Mouse (Mus musculus) forebrain, embryonic 10.5 days (tissue): ENCODE data around the gene Stx19. TPM values are rescaled to one million over a fixed set of nuclear protein-coding genes. Genes with fewer than 3 reads are reported as not detected.

ENCODE experiments used
- DNase-seq: peaks from one replicate; pipeline ENCODE4 v3.0.0-alpha.2; 2017; ENCODE audit warnings: low spot score; ENCODE audit errors: extremely low spot score
- H3K27ac ChIP-seq: fragments of 300-500 bp; sonication (generic); 2 replicates; pipeline ENCODE4 v1.5.1; 2016; ENCODE audit warnings: mild to moderate bottlenecking
- H3K27me3 ChIP-seq: fragments of 300-500 bp; sonication (generic); 2 replicates; pipeline ENCODE4 v1.6.1; 2016; ENCODE audit warnings: mild to moderate bottlenecking; ENCODE audit not compliant: poor library complexity, severe bottlenecking
- H3K36me3 ChIP-seq: fragments of 300-500 bp; sonication (generic); replicated peaks from 2 replicates; pipeline ENCODE4 v1.6.1; 2016; ENCODE audit warnings: mild to moderate bottlenecking, moderate library complexity
- H3K4me1 ChIP-seq: fragments of 300-500 bp; sonication (generic); 2 replicates; pipeline ENCODE4 v1.6.1; 2016
- H3K4me3 ChIP-seq: fragments of 300-500 bp; sonication (generic); 2 replicates; pipeline ENCODE4 v1.5.1; 2016; ENCODE audit warnings: mild to moderate bottlenecking, moderate library complexity
- H3K9me3 ChIP-seq: fragments of 300-500 bp; sonication (generic); 2 replicates; pipeline ENCODE4 v1.6.1; 2016; ENCODE audit warnings: mild to moderate bottlenecking, moderate library complexity
- WGBS: fragments of 180-500 bp; shearing (Covaris S2); methylation state at CpG from one replicate; pipeline ENCODE4 v1.1.7; 2016; 5-methylcytosine and 5-hydroxymethylcytosine counted together
- polyA plus RNA-seq: library from polyadenylated mRNA; unstranded; fragments of >200 nt; fragmentation: Nextera tagmentation; extraction: Ambion mirVana; gene quantifications from 2 replicates; pipeline ENCODE4 v1.2.1, GENCODE M21; 2016

The Stx19 gene
- polyA plus RNA-seq, result 0.30 and 0.39 TPM in 2 replicates

DNA sequence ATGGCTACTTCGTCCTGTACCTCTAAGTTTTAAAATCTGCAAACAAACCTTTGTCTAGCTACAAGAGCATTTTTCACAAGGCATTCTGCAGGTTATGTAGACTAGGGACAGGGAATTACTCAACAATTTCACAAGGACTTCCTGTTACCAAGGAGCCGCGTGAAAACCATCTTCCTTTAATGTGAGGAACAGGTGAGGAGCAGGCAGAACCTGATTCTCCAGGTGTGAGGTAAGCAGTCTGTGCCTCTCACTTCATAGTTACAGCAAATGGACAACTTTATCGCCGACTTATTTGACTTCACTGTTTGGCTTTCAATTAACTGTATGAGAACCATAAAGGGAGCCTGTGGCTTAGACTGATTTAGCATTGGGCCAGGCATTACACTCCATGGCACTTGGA is at the start of gene Stx19:
Gene Stx19 (plus strand): TSS at position 186 of the 400 bp plus-strand sequence.
- H3K27ac ChIP-seq, result no peak within 1 kb of the TSS
- H3K27me3 ChIP-seq, result no peaks in the 10 kb centered on the region
- H3K36me3 ChIP-seq, result no peaks in the 10 kb centered on the region; the same call in 1 of the 2 replicates
- H3K4me1 ChIP-seq, result no peaks in the 10 kb centered on the region
- no peaks in the 10 kb centered on the region for H3K9me3 ChIP-seq
- DNase-seq, result no peak
- H3K4me3 ChIP-seq, result no peak within 1 kb of the TSS
- WGBS, result 86% methylated on average over 5 of the region's 5 CpGs

DNA sequence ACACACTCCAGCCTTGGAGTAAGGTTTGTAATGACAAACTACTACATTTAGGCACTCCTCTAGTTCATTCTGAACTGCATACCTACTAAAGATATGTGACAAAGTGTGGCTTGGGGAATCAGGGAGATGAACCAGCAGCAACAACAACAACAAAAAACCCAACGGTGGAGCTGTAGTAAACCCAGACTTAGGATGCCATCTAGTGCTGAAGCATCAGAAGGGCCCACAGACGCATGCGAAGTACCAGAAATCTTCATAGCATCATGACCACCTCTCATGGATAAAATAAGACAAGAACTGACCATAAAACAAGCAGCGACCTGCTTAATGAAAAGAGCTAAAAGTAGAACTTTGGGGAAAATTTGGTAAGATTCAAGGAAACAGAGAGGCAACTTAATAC is 41.0 kb upstream of the Stx19 start:
- Histone ChIP-seq H3K4me3 (no peak overlapping the region), H3K36me3 (0 out of 2 replicates have a peak, but pooled peaks cover 6% of the 10 kb centered on the region), H3K27ac (no peak overlapping the region), H3K4me1 (0 out of 2 replicates have a peak, but pooled peaks cover 4% of the 10 kb centered on the region), H3K27me3 (no peaks in the 10 kb centered on the region), H3K9me3 (no peaks in the 10 kb centered on the region)
- 82% methylated on average over 4 of the region's 4 CpGs for WGBS
- no peak for DNase-seq

DNA sequence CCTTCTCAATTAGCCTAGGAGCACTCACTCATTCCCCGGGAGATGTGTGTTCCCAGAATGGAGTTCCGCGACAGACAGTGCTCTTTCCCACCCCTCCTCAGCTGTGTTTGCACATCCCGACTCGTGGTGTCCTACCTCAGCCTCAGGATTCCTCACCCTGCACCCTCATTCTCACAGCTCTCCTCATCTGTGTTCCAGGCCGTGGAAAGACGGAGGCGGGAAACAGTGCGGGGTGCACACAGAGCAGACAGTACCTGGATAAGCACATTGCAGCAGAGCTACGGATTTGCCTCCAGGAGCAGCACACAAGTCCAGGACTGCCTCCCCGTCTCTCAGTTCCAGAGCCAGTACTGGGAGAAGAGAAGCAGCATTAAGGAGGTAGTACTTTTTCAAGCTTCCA is 38.4 kb upstream of the Stx19 start:
- H3K27ac ChIP-seq, result no peak overlapping the region
- WGBS, result 92% methylated on average over 11 of the region's 11 CpGs
- H3K9me3 ChIP-seq, result no peaks in the 10 kb centered on the region
- H3K4me1 ChIP-seq, result 0 out of 2 replicates have a peak, but pooled peaks cover 7% of the 10 kb centered on the region
- 0 out of 2 replicates have a peak, but pooled peaks cover 3% of the 10 kb centered on the region for H3K36me3 ChIP-seq
- H3K4me3 ChIP-seq, result no peak overlapping the region
- H3K27me3 ChIP-seq, result no peaks in the 10 kb centered on the region
- no peak for DNase-seq

DNA sequence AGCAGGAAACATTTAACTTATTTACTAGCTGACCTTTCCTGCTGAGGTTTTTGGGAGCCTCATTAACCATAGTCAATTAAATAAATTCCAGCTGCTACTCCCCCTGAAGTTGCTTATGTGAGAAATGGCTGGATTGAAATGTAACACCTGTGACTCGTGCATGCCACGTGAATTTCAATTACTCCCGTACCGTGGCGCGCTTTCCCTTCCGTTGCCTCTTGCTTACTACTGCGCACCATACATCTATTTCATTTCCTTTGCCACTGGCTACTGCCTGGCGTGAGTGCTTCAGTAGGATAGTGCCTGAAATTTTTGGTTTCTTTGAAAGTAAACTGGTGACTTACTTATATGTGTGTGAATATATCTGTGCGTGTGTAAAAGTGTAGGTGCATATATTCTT is 36.2 kb upstream of the Stx19 start:
- Histone ChIP-seq H3K27ac (no peak overlapping the region), H3K4me3 (no peak overlapping the region), H3K4me1 (0 out of 2 replicates have a peak, but pooled peaks cover 7% of the 10 kb centered on the region), H3K27me3 (no peaks in the 10 kb centered on the region; the same call in 1 of the 2 replicates), H3K36me3 (peaks cover 3% of the 10 kb centered on the region; the same call in 1 of the 2 replicates), H3K9me3 (no peaks in the 10 kb centered on the region)
- 76% methylated on average over 10 of the region's 10 CpGs for WGBS
- no peak for DNase-seq

DNA sequence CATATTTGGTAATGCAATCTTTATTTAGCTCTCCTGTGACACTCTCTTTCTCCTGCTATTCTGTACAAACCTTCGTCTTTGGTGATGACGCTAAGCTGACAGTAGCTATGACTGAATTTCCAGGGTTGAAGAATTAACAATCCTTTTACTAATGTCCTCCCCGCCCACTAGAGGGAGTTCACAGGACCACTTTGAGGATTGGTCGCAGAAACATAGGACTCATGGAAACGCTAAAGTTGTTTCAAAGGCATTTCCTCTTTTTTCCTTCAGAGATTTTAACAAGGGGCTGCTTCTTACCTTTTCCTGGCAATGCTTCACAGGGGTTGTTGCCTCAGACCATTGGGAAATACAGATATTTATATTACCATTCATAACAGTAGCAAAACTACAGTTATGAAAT is 32.2 kb upstream of the Stx19 start:
- no peaks in the 10 kb centered on the region for H3K9me3 ChIP-seq
- no peak for DNase-seq
- peaks cover 38% of the 10 kb centered on the region for H3K4me1 ChIP-seq
- H3K27ac ChIP-seq, result no peak overlapping the region
- 72% methylated on average over 5 of the region's 5 CpGs for WGBS
- no peaks in the 10 kb centered on the region; the same call in 1 of the 2 replicates for H3K27me3 ChIP-seq
- H3K36me3 ChIP-seq, result no peaks in the 10 kb centered on the region; the same call in 1 of the 2 replicates
- no peak overlapping the region for H3K4me3 ChIP-seq

DNA sequence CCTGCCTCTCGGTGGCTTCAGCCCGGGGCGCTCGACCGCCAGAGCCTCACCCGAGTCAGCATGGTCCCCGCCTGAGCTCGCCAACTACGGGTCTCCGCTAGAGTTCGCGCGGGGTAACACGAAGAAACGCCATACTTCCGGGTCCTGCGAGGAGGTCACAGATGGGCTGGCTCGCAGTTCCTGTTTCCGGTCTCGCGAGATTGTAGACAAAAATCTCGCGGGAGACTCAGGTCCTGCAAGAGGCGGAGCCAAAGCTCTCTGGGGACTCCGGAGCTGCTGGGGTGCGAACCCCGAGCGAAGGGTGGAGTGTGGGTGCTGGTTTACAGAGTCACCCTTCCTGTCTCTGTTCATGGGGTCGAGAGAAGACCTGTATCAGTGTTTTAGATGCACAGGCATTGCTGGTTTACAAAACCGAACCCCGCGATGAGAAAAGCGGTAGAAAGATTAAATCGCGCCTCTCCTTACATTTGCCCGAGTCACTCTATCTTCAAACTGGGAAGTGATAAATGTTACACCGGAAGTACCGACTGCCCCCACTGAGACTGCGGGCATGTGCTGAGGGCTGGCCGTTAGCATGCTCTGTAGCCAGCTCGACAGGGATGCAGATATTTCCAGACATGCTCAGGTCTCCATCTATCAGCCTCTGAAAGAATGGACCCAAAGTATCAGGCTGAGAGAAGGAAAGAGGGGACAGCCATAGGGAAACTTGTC is 27.7 kb upstream of the Stx19 start, which contains the start of gene Nsun3:
Gene Nsun3 (minus strand): TSS at position 198 of the 711 bp plus-strand sequence.
- Histone ChIP-seq H3K27ac (peak within 1 kb of the TSS; percentile 88), H3K27me3 (no peaks in the 10 kb centered on the region; the same call in 1 of the 2 replicates), H3K4me1 (peaks cover 33% of the 10 kb centered on the region), H3K9me3 (no peaks in the 10 kb centered on the region), H3K36me3 (no peaks in the 10 kb centered on the region; the same call in 1 of the 2 replicates), H3K4me3 (peak within 1 kb of the TSS; percentile 63)
- peak; percentile 94 for DNase-seq
- WGBS, result 4% methylated on average over 41 of the region's 41 CpGs

DNA sequence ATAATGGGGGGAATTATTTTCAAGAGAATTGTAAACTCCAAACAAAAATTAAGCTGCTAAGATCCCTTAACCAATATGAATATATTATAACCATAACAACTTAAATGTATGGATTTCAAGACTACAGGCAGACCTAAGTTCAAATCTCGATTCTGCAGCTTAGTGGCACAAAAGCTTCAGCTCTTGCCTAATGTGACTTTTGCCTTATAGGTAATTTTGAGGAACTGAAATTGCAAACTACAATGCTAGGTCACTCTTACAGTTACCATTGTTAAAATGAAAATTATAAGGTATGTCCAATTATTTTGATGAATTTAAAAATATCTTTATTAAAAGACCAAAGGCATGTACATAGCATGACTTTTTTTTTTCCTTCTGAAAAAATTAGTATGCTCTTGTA is 17.9 kb upstream of the Stx19 start:
- Histone ChIP-seq H3K36me3 (peaks cover 13% of the 10 kb centered on the region), H3K9me3 (no peaks in the 10 kb centered on the region), H3K4me3 (no peak overlapping the region), H3K27me3 (no peaks in the 10 kb centered on the region), H3K4me1 (no peaks in the 10 kb centered on the region), H3K27ac (no peak overlapping the region)
- WGBS, result 92% methylated on average over 1 of the region's 1 CpGs
- DNase-seq, result no peak

DNA sequence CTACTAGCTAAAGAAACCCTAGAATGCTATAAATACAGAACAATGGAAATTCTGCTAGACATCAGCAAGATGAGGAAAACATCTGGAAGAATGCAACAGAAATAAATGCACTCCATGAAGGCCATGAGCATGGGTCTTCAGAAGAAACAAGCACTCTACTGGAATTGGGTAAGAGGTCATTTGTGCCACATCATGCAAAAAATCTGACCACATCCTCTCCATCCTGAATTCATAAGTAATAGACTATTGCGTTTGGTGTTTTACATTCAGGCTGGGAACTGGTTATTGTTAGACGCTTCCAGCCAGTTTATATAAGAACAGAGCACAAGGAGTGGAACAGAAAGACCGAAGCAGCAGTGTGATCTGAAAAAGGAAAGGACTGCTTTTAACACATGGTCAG is 15.7 kb upstream of the Stx19 start:
- Histone ChIP-seq H3K4me3 (no peak overlapping the region), H3K4me1 (no peaks in the 10 kb centered on the region), H3K36me3 (peaks cover 20% of the 10 kb centered on the region), H3K9me3 (no peaks in the 10 kb centered on the region), H3K27me3 (no peaks in the 10 kb centered on the region), H3K27ac (no peak overlapping the region)
- DNase-seq, result no peak
- WGBS, result 92% methylated on average over 3 of the region's 3 CpGs

DNA sequence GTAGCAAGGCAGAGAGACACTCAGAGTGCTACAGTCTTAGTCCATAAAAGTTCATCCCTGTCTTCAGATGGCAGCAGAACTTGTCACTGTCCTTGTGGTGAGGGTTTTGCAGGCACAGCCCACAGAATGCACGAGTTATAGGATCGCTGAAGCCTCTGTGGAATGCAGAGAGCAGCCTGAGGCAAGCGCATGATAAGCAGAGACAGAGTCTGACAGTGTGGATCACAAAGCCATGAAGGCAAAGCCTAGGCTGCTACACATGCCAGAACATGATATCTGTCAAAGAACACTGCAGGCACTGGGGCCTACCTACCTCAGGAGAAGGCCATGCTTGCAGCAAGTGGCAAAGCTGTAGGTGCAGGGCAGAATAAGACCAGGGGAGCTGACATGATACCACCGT is 15.1 kb upstream of the Stx19 start:
- Histone ChIP-seq H3K36me3 (peaks cover 24% of the 10 kb centered on the region), H3K4me3 (no peak overlapping the region), H3K27ac (no peak overlapping the region), H3K9me3 (no peaks in the 10 kb centered on the region), H3K27me3 (no peaks in the 10 kb centered on the region), H3K4me1 (no peaks in the 10 kb centered on the region)
- no peak for DNase-seq
- WGBS, result 82% methylated on average over 4 of the region's 4 CpGs

DNA sequence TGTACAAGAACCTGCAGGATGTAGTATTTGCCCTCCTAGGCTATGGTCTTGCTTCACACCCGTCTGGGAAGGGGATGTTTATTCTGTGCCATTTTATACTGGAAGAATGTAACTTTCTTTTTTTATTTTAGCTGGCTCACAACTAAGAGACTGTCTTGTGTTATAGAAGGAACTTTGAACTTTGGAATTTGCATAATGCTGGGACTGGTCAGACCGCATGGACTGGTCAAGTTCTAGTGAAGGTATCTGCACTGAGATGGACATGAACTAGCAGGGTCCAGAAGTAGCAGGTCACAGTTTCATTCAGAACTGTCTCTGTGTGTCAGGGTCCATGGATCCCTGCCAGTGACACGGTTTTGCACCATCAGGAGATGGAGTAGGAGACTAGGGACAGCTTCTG is 14.6 kb upstream of the Stx19 start:
- Histone ChIP-seq H3K4me3 (no peak overlapping the region), H3K27me3 (no peaks in the 10 kb centered on the region), H3K4me1 (no peaks in the 10 kb centered on the region), H3K9me3 (no peaks in the 10 kb centered on the region), H3K36me3 (peaks cover 26% of the 10 kb centered on the region), H3K27ac (no peak overlapping the region)
- DNase-seq, result no peak
- 90% methylated on average over 3 of the region's 3 CpGs for WGBS

DNA sequence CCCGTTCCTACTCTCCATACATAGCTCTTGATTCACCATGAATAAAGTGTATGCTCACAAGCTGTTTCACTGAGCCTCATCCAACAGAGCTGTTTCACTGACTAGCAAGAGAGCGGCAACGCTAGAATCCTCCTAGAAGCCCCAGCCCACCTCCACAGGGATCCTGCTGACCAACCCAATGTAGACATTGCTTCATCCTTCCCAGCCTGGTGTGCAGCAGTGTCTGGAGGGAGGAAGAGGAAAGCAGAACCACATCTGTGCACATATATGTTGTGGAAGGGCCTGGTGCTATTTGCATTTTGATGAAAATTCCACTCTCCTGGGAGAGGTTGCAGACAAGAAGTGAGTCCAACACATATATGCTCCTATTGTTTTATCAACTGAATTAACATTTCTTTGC is 9.9 kb upstream of the Stx19 start:
- H3K4me3 ChIP-seq, result no peak overlapping the region

DNA sequence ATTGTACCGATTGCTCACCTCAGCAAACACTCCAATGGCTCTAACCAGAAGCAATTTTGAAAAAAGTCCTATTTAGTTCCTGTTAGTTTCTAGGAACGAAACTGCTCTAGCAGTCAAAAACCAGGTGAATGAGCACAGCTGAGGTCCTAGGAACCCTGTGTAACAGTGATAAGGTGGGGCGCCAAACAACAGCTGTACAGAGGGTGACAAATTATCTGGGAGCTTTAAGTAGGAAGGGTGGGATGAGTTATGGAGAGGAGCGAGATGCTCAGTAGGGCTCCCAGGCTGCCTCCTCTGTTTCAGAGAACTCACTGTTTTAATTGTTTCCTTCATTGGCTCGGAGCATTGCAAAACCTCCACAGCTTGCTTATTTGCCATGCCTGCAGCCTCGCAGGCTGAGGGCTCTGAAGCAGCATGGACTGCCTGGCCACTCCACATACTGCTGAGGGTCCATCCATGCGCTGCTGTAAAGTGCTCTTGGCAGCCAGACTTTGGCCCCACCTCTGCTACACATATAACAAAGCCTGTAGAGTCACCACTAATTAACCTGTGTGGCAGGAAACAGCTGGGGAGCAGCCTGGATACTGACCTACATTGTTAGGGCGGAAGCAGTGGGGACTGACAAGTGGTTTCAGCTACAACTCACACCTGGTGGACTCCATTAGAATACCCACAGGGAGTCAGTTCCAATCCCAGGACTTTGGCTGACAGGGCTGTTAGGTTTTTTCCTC is 7.1 kb upstream of the Stx19 start:
- WGBS, result 66% methylated on average over 8 of the region's 8 CpGs
- DNase-seq, result no peak
- peaks cover 11% of the 10 kb centered on the region for H3K4me1 ChIP-seq

More for the DNA sequence above, 9.9 kb upstream of the Stx19 start:
- Histone ChIP-seq H3K27ac (no peak overlapping the region), H3K4me1 (peaks cover 11% of the 10 kb centered on the region), H3K36me3 (peaks cover 20% of the 10 kb centered on the region), H3K27me3 (no peaks in the 10 kb centered on the region), H3K9me3 (no peaks in the 10 kb centered on the region)
- 98% methylated on average over 3 of the region's 3 CpGs for WGBS
- no peak for DNase-seq

DNA sequence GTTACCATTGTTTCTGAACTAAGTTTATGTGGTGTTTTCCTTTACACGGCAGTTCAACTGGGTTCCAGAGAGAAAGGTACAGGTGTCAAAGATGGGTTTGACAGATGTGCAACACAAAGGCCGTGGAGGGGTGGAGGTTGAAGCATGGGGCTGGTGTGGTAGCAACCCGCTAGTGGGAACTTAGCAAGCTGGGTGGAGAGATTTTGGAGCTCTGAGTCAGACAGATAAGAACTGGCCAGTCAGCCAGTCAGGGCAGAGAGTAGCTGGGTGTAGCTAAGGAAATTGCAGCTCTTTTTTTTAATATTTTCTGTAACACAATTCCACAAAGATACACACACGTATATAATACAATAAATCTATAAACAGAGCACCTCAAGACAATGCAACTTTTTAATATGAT is 3.6 kb upstream of the Stx19 start:
- Histone ChIP-seq H3K27ac (no peak overlapping the region), H3K27me3 (no peaks in the 10 kb centered on the region), H3K9me3 (no peaks in the 10 kb centered on the region), H3K4me3 (no peak overlapping the region), H3K36me3 (no peaks in the 10 kb centered on the region; the same call in 1 of the 2 replicates), H3K4me1 (peaks cover 11% of the 10 kb centered on the region)
- 91% methylated on average over 4 of the region's 4 CpGs for WGBS
- DNase-seq, result no peak

More for the DNA sequence above, 7.1 kb upstream of the Stx19 start:
- 0 out of 2 replicates have a peak overlapping the region, but pooled peaks have one; percentile 30 for H3K27ac ChIP-seq
- H3K36me3 ChIP-seq, result peaks cover 9% of the 10 kb centered on the region
- no peaks in the 10 kb centered on the region for H3K9me3 ChIP-seq
- no peaks in the 10 kb centered on the region for H3K27me3 ChIP-seq
- no peak overlapping the region for H3K4me3 ChIP-seq
